Mouse (Mus musculus): ENCODE data around the gene Mul1.

DNA sequence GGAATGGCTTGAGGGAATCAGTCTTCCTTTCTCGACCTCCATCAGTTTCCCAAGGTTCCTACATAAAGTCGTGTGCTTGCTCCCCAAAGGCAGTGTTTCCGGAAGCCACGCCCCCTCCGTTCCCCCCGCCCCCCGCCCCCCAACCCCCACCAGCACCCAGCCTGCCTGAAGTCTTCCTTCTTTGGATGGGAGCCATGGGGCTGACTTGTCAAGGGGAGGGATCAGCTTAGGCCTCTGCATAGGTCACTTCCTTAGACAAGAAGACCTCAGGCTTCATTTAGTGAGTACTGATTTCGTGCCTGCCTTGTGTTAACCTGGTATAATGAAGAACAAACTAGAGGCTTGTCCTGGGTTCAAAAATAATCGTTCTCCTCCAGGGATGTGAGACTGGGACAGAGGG lies 26.4 kb downstream of the Mul1 start:
- TF ChIP-seq CTCF (conservative IDR thresholded peaks at IDR 0.05; ENCODE audit: low read length) (no peak), POU5F1 (IDR thresholded peaks at IDR 0.05; ENCODE audit: borderline replicate concordance, low read length) (no peak), NANOG (IDR thresholded peaks at IDR 0.05; ENCODE audit: borderline replicate concordance, low read length) (no peak)

Data from E14TG2a.4 (cell line).